Mouse (Mus musculus) c-Kit-positive CD71-positive TER-119-negative erythroid progenitor cells, embryonic 14.5 days (primary cell): ENCODE results near the gene Grin3b.

Experiments used
- DNase-seq: peaks from one replicate; pipeline ENCODE4 v3.0.0-alpha.2; 2013; ENCODE audit warnings: low read depth

Grin3b gene

DNA sequence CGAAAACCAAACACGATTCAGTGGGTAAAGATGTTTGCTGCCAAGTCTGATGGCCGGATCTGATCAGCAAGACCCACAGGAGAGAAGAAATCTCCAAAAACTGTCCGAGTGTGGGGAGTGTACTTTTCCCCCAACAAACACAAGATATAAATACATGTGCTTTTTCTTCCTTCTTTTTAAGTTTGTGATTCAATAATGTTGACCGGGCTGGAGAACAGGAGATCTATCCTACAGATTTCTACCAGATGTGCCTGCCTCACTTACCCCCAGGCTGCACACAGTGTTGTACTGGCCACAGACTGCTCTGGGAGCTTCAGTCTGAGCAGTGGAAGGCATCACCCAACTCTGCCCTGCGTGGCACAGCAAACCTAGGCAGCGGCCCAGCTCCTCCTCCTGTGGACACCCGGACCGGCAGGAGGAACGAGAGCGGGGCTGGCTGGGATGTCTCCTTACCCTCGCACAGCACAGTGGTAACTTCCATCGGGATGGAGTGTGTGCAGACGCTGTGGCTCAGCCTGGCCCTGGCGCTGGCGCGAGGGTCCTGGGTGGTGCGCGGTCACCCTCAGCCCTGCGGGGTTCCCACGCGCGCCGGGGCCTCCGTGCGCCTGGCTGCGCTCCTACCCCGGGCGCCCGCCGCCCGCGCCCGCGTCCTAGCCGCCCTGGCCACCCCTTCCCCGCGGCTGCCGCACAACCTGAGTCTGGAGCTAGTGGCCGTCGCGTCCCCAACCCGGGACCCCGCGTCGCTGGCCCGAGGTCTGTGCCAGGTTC is at the start of gene Grin3b:
Gene Grin3b, plus strand, starts transcription at position 301 of the 768 bp plus-strand sequence.
- no peak for DNase-seq

DNA sequence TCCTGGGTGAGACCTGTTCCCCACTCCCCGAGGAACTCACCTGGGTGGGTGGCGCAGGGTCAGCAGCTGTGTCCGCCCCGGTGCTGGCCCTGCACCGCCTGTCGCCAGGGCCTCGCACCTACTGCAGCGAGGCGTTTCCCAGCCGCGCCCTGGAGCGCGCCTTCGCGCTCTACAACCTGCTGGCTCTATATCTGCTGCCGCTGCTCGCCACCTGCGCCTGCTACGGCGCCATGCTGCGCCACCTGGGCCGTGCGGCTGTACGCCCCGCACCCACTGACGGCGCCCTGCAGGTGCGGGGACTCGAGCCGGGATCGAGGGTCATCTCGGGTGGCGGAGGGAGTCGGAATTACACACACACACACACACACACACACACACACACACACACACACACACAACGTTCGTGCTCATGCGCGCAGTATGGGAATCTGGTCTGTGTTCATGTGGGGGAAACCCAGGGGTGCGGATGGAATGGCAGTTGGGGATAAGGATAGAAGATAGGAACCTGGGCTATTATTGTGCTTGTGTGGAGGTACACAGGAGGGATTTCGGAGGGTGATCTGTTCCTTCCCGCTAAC is 49.5 kb upstream of the Grin3b start, which contains the start of gene R3hdm4:
Gene R3hdm4, minus strand, starts transcription at position 251 of the 578 bp plus-strand sequence.
- no peak for DNase-seq

DNA sequence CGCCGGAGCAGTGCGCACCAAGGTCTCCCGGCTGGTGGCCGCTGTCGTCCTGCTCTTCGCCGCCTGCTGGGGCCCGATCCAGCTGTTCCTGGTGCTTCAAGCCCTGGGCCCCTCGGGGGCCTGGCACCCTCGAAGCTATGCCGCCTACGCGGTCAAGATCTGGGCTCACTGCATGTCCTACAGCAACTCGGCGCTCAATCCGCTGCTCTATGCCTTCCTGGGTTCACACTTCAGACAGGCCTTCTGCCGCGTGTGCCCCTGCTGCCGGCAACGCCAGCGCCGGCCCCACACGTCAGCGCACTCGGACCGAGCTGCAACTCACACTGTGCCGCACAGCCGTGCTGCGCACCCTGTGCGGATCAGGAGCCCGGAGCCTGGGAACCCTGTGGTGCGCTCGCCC is 48.9 kb upstream of the Grin3b start:
- no peak for DNase-seq

DNA sequence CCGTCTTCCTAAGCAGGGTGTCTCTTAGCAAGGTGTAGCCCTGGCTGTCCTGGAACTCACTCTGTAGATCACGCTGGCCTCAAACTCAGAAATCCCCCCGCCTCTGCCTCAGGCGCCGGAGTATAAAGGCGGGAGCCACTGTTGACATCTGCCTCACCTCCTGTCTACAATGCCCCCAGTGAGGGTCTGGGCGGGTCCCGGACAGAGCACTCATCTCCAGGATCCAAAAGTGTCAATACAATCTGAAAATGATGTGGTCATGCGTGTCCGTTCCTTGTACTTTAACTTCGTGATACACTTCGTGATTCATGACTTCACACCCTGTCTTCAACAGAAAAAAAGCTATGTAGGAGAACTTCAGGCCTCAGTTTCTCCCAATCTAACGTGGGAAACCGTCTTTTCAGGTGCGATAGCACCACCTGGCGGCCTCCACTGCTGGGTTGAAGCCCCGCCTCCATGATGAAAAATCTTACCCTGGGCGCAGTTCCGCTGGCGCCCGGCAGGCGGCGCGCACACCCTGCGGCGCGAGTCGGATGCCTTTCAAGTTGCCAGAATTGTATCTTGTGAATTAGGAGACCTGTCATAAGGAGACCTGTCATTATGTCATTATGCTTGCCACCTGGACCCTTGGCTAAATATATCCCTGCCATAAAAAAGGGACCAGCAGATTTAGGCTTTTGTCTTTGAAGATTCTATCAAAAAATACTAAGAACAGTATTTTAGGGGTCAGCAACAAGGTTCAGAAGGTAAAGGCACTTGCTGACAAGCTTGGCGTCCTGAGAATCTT is 45.3 kb upstream of the Grin3b start:
- DNase-seq: peak; percentile 79

DNA sequence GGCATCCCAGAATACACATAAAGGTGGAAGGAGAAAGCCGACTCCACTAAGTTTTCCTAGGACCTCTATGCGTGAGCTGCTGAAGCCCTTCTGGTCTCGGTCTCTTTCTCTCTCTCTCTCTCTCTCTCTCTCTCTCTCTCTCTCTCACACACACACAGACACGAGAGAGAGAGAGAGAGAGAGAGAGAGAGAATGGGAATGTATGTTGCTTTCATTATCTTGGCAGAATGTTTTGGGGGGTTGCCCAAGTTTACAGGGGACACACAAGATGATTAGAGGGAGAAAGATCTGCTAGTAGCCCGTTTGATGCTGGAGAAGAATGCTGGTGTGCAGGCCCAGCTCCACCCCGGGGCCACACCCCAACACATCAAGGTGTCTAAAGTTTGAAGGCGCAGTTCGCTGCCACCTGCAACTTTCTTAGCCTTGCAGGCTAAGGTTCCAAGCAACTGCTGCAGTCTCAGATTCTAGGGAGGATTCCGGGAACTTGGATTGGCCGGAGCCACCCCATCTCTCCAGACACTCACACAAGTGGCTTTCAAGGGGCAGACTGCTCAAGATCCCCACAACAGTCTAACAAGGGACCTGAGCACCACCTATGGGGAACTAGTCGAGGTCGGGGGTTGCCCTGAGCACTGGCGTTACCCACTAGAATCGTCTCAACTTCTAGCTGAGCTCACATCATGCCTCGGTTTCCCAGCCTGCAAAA is 44.6 kb upstream of the Grin3b start:
- DNase-seq: no peak

DNA sequence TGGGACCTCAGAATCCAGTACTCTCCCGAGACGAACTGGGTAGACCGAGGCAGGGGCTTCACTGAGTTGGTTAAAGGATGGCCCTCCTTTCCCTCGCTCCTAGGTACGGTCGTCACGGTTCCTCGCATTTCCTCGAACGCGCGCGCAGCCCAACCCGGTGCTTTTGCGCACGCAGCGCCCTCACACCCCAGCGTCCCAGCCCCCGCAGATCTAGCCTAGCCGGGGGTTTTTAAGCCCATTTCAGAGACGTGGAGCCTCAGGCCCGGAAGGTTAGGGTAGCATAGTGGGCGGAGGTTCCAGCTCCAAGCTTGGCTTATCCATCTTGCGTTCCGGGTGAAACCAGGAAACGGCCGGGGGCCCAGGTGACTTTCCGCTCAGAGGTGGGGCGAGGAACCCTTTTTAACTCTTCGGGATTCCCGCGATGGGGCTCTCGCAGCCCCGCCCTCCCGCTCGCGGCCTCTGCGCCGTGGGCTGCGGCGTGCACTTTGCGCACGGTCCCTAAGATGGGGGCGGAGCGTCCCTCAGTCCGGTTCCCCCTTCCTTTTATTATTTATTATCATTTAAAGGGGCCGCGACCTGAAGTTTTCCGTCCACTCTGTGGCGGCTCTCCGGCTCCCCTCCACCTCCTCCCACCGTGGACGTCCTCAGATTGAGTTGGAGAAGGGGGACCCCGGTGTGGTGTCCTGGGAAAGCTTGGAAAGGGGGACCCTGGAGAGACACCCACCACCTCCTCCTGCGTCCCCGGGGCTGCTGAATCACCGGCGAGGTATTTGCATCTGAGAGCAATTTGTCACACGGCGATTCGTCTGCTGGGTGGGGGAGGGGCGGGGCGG is 43.8 kb upstream of the Grin3b start, which contains the start of gene Arid3a:
Gene Arid3a, plus strand, starts transcription at position 553 of the 833 bp plus-strand sequence.
- DNase-seq: peak; percentile 84

DNA sequence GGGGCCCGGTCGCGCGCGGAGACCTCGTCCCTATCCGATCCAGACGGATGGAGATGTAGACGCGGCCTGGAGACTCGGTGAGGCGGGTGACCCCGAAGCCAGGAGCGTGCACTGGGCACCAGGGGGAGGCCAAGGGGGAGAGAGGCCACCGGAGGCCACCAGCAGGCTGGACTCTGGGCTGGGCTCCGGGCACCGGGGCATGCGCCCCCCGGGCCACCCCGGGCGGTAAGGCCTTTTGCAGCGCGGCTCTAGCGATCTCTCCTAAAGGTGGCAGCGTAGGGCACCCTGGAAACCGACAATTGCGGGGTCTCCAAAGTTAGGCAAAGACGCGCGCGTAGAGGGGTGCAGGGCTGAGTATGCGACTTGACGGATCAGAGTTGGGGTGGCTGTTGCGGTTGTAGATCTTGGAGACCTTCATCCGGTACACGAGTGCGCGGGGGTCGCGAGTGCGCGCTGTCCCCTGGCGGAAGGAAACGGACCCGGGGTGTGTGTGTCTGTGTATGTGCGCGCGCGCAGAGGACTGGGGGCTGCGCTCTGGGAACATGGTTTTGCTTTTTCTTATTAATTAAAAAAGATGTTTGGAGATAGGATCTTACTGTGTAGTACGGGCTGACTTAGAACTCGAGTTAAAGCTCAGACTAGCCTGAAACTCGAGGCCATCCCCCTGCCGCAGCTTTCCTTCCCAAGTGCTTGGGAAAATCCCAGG is 43.0 kb upstream of the Grin3b start:
- DNase-seq: no peak

DNA sequence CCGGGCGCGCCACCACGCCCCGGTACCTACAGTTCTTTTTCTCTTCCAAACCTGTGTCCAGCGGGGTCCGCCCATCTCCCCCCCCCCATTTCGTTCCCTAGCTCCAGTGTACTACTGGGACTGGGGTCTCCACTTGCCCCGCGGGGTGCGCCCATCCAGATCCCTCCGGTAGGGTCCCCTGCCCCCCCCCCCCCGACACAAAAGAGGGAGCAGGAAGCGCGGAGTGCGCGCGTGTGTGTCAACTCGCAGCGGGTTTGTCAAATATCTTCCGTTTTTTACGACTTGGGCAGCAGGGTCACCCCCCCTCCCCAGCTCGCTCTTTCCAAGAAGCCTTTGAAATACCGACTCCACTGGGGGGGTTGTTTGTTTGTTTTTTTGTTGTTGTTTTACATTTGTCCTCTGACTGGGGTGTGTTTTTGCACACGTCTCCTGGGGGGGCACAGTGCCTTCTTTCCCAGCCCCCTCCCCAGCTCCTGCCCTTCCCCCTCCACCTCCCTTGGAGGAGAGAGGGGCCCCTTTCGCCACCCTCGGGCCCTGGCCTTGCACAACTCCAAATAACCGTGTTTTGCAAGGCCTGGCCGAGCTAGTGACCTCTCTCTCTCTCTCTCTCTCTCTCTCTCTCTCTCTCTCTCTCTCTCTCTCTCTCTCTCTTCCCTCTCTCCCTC is 42.4 kb upstream of the Grin3b start:
- DNase-seq: no peak

DNA sequence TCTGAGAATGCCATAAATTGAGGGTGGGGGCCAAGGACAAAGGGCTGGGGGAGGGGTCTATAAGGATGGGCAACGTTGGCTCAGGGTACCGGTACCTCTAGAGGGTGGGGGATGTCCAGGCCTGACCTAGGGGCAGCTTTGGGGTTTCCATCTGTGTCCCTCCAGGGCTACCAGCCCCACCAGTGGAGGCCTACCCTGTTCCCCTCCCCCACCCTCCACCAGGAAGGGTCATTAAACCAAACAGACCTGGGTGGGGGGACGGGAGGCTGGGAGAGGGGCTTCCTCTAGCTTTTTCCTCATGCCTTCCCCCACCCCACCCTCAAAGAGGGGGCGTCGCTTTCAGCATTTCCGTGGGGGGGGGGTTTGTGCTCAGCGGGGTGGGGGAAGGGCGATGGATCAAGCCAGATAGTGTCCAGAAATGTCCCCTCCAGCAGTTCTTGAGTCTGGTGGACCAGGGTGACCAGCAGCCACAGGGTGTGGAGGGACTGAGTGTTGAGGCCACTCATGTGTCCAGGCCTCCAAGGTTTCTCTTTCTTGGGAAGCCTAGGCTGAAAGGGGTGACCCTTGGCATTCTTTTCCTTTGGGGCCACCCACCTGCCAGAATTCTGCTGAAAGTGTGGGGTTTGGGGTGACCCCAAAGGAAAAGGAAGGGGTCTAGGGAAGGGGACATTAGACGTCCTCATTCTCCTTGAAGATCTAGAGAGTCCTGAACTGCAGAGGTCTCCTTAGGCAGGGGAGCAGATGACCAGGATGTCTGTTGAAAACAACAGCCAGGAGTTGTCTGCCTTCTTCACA is 41.4 kb upstream of the Grin3b start:
- no peak for DNase-seq

DNA sequence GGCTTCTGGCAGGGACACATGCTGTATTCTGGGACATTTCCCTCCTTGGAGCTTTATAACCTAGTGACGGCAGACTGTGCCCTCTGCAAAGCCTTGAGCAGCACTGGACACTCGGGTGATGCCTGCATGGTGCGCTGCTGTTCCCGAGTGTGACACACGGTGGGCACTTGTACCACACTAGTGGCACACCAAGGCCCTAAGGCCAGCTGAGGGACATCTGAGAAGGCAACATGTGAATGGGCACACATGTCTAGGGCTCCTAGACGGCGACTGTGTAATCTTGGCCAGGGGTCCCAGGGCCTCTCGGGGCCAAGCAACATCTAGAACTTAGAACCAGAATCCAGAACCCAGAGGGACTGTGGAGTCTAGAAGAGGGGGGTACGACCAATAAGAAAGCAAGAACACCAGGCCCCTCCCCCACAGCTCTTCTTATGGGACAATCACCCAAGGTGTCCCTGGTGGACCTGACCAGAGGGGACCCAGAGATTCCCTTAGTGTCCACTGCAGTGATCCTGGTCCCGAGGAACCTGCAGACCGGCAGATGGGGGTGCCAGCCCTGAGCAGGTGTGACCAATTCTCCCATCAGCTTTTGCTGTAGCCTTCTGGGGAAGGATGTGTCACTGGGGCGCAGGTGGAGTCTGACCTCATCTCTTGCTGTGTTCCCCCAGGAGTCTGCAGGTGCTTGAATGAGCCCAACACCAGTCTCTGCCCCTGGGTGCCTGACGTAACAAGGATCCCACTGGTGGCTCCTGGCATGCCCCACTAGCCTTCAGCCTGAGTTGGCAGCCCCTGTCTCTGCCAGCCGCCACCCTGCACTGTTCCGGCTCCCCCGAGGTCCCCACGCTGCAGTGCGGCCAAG is 40.3 kb upstream of the Grin3b start:
- DNase-seq: no peak

DNA sequence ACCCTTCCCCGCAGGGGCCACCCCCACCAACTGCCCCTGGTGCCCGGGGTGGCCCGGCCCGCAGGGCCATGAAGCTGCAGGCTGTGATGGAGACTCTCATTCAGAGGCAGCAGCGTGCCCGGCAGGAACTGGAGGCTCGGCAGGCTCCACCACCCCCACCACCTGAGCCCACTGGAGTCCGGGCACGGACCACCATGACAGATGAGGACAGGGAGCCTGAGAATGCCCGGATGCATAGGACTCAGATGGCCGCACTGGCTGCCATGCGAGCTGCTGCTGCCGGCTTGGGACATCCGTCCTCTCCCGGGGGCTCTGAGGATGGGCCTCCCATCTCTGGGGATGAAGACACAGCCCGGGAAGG is 39.7 kb upstream of the Grin3b start:
- DNase-seq: no peak

DNA sequence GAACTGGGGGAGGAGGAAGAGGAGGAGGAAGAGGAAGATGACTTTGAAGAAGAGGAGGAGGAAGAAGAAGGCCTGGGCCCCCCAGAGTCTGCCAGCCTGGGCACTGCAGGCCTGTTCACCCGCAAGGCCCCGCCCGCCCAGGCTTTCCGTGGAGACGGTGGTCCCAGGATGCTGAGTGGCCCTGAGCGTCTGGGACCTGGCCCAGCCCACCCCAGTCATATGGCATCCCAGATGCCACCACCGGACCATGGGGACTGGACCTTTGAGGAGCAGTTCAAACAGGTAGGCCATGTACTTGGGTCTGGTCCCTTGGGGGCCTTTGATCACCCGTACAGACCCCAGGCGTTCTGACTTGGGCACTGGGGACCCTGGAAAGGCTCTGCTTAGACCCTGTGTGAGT is 38.7 kb upstream of the Grin3b start:
- DNase-seq: no peak

DNA sequence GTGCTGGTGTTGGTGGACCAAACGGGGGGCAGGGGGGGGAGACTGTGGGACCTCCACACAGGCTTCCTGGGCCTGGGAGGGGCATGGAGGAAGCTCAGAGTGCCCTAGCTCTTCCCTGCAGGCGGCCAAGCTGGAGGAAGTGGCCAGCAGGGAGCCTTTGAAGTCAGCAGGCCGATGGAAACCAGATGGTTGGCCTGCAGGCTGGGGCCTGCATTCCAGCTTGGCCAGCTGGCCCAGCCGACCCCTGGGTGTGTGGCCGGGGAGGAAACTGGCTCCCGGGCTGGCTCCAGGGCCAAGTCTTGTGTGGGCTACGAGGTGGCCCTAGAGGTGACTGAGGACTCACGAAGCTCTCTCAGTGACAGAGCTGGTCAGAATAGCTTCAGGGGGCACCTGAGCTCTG is 37.8 kb upstream of the Grin3b start:
- DNase-seq: no peak

DNA sequence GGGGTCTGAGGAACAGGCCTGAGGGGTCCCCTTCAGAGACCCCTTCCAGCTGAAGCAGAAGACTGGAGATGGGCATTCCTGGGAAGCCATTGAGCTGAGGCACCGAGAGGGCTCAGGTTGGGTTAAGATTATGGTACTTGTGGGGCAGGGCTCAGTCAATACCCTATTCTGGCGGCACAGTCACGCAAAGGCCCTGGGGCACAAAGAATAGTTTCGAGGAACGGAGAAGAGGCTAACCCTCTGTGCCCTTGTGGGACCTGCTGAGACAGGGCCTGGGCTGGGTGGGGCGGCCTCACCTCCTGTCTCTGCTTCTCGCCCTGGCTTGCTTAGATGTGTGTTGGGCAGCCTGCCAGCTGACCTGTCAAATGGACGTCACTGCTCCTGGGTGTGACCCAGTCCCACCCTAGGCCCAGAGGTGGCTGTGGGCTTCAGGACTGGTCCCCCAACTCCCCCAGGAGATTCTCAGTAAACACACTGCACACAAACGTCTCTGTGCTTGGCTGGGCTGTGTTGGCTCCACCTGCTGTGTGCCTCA is 37.3 kb upstream of the Grin3b start:
- no peak for DNase-seq

DNA sequence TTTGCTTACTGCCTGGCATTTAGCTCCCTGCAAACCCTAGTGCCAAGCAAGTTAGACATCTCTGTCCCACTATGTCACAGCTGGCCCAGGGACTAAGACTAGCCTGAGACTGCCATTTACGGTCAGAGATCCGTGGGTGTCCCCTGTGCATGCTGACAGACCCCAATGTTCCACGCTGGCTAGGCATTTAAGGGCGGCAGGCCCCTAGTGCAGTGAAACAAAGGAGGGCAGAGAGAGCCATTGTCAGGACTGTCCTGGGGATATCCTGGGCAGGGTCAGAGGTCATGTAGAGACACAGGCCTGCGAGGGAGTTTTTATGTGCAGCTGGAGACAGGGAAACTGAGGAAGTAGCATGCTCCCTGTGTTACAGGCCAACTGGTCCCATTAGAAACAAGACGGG is 36.7 kb upstream of the Grin3b start:
- no peak for DNase-seq

DNA sequence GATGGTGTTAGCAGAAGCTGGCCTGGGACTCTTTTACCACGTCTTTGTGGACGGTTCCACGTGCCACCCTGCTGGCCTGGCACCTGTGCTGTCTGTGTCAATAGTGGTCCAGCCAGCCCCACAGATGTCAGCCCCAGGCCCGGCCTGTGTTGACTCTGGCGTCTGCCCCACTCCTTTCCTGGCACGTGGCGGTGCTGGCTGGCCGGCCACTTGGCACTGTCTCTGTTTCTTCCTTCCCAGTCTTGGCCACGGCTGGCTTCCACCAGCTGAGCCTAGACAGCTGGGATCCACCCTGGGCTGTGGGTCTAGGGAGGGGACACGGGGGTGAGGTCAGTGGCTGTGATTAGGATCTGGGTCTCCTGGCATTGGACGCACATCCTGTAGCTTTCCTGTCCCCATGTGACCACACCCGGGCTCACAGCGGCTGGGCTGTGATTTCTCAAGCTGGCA is 36.2 kb upstream of the Grin3b start:
- DNase-seq: no peak

DNA sequence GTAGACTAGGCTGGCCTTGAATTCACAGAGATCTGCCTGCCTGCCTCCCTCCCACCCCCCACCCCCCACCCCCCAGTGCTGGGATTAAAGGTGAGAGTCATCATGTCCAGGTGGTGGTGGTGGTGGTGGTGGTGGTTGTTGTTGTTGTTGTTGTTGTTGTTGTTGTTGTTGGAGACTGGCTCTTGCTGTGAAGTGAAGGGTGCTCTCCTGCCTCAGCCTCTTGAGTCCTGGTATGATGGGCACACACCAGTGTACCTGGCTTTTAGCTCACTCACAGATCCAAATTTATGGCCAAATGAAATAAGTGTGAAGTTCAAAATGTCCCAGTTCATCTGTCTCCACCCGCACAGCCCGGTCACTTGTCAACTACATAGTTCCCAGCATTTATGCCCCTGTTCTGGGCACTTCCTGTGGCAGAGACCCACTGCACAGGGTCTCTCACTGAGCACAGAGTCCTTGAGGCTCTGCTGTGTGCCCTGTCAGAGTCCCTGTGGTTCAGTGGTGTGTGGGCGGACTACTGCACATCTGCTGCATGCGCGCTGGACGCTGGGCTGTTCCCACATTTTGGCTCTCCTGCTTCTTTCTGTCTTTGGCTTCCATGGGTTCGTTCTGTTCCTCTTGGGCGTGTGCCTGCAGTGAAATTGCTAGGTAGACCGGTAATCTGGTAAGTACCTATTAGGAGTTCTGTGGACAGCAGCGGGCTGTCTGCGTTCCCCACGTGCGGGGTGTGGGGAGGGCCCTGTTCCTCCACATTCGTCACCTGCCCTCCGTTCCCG is 35.5 kb upstream of the Grin3b start:
- DNase-seq: no peak
